Mouse (Mus musculus): ENCODE results near the gene Sirt1. TPM values are rescaled to one million over a fixed set of nuclear protein-coding genes. Genes with fewer than 3 reads are reported as not detected.
A peak's percentile ranks its signal among the peaks of the same experiment; 100 is the strongest.
"Not testable (repeated sequence)": the region's sequence is repeated elsewhere in the genome, so short reads cannot be mapped to it uniquely, and the experiment has no call there.

Sirt1 gene
- 10 to 100 TPM; 12.9 to 13.9 TPM for total RNA-seq (2021)
- long read RNA-seq, experiment 1, partial matches to known transcripts, result 1 of 6 reads
- long read RNA-seq, experiment 1, other reads (novel, unspliced or antisense), result 0 of 6 reads
- long read RNA-seq, experiment 2, partial matches to known transcripts, result 0 of 3 reads
- long read RNA-seq, experiment 2, other reads (novel, unspliced or antisense), result 1 of 3 reads

GRCm38 (mm10) chr10:63381498-63382280 is at the start of gene Sirt1:
Gene Sirt1 (minus strand): TSS chr10:63381704.
- peak in 1 of 2 experiments; percentile 5 for DNase-seq
- intact Hi-C loops (cut with DNase I), result no loop called here

DNA sequence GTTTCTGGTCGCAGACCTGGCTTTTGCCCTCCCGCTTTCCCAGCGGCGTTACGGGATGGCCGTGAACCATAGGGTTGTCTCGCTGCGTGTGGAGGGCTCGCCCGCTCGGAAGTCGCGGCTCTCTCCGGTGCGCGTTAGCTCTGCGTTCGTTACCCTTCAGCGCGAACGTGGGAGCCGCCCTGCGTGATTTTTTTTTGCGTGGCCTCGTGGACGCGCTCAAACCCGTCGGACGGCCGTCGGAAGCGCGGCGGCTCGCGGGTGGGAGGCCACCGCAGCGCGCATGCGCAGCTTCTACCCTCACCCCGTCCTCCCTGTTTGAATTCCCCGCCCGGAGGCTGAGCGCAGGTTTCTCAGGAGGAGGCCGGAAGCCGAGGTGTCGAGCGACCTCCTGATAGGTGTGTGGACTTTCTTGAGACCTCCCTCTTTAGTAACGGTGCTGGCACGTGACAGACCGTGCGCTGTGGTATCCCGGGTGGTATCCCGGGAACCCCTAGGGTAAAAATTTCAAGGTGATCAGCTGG is 48.3 kb upstream of the Sirt1 start, which contains the start of gene Ctnna3:
Ctnna3 (plus strand) TSS at position 314 of the 521 bp plus-strand sequence.
- intact Hi-C loops (cut with DNase I), result loop anchor here (2.0 kb wide), 1 partner anchor 47 kb away; no protein-coding TSS in a partner anchor
- DNase-seq, result peak; percentile 85 to 89

- intact Hi-C loops (cut with DNase I), result loop anchor here (2.0 kb wide), 1 partner anchor 47 kb away; no protein-coding TSS in a partner anchor
- peak; percentile 99 to 100 for DNase-seq
Observed at GRCm38 (mm10) chr10:63429380-63429779, 47.9 kb upstream of the Sirt1 start.

- peak in 1 of 2 experiments; percentile 10 for DNase-seq
- intact Hi-C loops (cut with DNase I), result loop anchor here (2.0 kb wide), 1 partner anchor 48 kb away; no protein-coding TSS in a partner anchor
Observed at GRCm38 (mm10) chr10:63429023-63429340, 47.5 kb upstream of the Sirt1 start.

- intact Hi-C loops (cut with DNase I), result loop anchor here (2.0 kb wide), 1 partner anchor 48 kb away; no protein-coding TSS in a partner anchor
- DNase-seq, result peak; percentile 16 to 34
Observed at GRCm38 (mm10) chr10:63428243-63429022, 46.9 kb upstream of the Sirt1 start.

DNA sequence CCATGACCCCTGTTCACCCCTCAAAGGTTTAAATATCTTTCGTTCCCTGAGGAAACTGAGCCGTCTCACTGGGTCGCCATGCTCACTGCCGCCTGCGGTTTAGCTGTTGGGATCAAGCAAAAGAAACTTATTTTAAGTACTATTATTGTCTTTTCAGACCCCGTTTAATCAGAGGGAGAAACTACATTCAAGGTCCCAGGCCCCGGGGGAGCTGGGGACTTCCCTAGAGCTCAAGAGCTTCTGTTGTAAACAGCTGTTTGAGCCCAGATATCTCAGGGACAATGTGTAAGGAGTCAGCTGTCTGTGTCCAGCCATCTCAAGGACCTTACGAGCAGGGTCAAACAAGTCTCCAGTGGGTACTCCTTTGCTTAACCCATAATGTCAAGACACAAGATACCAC is 45.6 kb upstream of the Sirt1 start:
- DNase-seq, result no peak
- intact Hi-C loops (cut with DNase I), result no loop called here

DNA sequence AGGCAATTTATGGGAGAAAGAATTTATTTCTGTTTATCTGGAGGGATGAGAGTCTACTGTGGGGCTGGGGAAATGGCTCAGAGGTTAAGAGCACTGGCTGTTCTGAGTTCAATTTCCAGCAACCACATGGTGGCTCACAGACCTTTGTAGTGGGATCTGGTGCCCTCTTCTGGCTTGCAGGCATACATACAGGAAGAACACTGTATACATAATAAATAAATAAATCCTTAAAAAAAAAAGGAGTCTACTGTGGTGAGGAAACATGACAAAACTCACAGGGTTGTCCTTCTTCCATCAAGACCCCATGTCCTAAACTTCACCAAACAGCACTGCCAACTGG is 42.9 kb upstream of the Sirt1 start:
- DNase-seq, result peak; percentile 35 to 50
- intact Hi-C loops (cut with DNase I), result loop anchor here (5.0 kb wide), 2 partner anchors 33 to 143 kb away; no protein-coding TSS in a partner anchor

DNA sequence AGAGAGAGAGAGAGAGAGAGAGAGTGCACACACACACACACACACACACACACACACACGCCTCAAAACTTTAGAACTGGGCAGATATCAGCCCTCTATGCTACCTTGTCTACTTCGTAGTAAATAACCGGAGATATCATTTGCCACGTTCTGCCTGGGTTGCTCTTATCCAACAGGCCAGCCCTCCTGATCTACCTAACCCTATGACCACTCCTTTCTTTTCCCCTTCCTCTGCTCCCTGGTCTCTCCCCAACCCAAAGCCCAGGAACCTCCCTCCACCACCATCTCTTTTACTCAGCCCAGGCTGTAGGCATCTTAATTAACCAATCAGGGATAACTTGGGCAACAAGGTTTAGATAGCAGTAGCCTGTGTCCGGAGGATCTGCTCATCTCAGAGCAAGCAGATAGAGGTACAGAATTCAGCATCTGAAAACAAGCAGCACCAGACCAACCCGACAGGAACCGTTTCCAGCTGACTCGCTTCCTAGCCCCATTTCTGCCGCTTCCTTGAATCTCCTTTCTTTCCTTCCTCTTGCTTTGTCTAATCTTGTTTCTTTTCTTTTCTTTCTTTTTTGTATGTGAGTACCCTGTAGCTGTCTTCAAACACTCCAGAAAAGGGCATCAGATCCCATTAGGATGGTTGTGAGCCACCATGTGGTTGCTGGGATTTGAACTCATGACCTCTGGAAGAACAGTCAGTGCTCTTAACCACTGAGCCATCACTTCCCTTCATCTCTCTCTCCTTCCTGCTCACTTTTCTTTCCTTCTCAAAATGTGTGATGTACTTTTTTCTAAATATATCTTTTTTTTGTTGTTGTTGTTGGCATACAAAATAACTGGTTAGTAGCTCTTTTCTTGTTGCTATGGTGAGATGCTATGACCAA is 42.3 kb upstream of the Sirt1 start:
- intact Hi-C loops (cut with DNase I), result loop anchor here (5.0 kb wide), 2 partner anchors 33 to 143 kb away; no protein-coding TSS in a partner anchor

GRCm38 (mm10) chr10:63422736-63422992 is 41.2 kb upstream of the Sirt1 start:
- DNase-seq, result peak in 1 of 2 experiments; percentile 25
- intact Hi-C loops (cut with DNase I), result loop anchor here (5.0 kb wide), 2 partner anchors 35 to 145 kb away; no protein-coding TSS in a partner anchor

More for the DNA sequence above, 42.3 kb upstream of the Sirt1 start:
- DNase-seq, result no peak

DNA sequence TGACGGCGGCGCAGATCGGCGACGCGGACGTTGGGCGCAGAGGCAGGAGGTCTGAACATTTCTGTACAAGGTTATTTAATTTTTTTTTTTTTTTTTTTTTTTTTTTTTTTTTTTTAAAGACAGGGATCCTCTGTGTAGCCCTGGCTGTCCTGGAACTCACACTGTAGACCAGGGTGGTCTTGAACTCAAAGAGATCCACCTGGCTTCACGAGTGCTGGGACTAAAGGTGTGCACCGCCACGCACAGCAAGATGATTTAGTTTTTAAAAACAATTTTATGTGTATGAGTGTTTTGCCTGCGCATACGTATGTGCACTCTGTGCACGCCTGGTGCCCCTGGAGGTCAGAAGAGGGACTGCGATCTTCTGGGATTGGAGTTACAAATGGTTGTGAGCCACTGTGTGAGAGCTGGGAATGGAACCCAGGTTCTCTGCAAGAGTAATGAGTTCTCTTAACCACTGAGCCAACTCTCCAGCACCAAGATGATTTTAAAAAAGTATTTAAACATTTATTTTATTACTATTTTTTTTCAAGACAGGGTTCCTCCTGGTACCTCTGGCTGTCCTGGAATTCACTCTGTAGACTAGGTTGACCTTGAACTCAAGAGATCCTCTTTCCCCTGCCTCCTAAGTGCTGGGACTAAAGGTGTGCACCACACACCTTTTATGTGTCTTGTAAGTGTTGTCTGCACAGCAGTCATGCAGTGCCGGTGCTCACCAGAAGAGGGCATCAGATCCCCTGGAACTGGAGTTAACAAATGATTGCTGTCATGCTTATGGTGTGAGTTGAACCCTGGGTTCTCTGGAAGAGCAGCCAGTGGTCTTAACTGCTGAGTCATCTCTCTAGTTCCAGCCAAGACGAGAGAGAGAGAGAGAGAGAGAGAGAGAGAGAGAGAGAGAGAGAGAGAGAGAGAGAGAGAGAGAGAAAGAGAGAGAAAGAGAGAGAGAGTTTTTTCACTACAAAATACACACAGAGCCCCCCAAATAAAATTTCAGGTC is 40.5 kb upstream of the Sirt1 start, which contains the start of gene Gm7075:
Gm7075 (minus strand) TSS at position 51 of the 997 bp plus-strand sequence.
- peak; percentile 31 to 64 for DNase-seq

GRCm38 (mm10) chr10:63417061-63417460 is 35.6 kb upstream of the Sirt1 start:
- DNase-seq, result no peak
- intact Hi-C loops (cut with DNase I), result no loop called here

More for the DNA sequence above, 40.5 kb upstream of the Sirt1 start, which contains the start of gene Gm7075:
- intact Hi-C loops (cut with DNase I), result loop anchor here (5.0 kb wide), 2 partner anchors 35 to 145 kb away; no protein-coding TSS in a partner anchor

DNA sequence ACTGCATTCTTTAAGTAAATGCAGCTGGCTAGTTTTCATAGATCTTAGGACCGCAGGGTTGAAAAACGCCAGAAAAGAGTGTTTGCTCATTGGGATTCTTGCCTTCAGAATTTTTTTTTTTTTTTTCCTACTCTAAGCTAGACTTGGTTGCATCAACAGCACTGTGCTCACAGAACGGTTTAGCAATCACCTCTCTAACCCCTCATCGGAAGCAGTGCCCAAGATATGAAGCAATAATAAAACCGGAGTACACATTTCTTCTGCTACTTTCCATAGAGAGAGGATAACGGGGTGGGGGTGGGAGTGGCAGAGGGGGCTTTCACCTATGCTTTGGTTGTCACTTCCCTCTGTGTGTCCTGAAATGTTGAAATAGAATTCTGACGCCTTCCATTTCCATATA is 34.3 kb upstream of the Sirt1 start:
- intact Hi-C loops (cut with DNase I), result no loop called here
- no peak for DNase-seq

DNA sequence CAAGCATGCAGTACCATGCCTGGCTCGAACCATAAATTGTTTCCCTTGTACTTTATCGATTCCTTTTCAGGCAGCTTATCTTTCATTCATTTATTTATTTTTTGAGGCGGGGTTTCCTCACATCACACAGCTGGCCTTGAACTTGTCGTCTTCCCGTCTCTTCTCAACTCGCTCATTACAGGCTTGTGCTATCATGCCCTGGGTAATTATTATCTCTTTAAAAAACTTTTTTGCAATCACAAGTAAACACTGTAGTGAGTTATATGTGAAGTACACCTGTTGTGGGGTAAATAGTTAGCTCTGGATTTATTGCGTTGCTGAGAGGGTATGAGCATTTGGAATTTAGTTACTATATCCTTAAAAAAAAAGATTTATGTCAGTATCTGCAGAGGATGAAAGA is 33.8 kb upstream of the Sirt1 start:
- no peak for DNase-seq
- intact Hi-C loops (cut with DNase I), result no loop called here

DNA sequence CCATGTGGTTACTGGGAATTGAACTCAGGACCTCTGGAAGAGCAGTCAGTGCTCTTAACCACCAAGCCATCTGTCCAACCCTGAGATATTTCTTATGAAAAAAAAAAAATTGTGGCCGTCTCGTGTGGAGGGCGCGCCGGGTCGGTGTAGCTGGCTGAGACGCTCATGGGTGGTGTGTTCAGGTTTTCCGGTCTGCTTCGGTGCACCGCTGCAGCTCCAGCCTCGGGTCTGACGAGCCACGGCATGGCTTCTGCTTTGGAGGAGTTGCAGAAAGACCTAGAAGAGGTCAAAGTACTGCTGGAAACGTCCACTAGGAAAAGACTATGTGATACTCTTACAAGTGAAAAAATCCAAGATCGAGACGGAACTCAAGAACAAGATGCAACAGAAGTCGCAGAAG is 31.3 kb upstream of the Sirt1 start:
- intact Hi-C loops (cut with DNase I), result no loop called here
- DNase-seq, result no peak

DNA sequence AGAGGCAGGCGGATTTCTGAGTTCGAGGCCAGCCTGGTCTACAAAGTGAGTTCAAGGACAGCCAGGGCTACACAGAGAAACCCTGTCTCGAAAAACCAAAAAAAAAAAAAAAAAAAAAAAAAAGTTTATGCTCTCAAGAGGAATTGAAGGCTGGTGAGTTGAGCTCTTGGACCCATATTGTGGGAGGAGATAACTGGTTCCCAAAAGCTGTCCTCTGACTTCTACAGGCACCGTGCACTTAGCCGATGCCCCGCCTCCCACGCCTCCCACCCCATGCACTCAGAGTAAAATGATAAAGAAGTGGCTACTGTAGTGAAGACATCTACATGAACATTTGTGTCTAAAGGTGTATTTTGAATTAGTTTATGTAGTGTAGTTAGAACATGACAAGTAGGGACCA is 30.2 kb upstream of the Sirt1 start:
- DNase-seq; intact Hi-C loops (cut with DNase I): not testable (repeated sequence)

DNA sequence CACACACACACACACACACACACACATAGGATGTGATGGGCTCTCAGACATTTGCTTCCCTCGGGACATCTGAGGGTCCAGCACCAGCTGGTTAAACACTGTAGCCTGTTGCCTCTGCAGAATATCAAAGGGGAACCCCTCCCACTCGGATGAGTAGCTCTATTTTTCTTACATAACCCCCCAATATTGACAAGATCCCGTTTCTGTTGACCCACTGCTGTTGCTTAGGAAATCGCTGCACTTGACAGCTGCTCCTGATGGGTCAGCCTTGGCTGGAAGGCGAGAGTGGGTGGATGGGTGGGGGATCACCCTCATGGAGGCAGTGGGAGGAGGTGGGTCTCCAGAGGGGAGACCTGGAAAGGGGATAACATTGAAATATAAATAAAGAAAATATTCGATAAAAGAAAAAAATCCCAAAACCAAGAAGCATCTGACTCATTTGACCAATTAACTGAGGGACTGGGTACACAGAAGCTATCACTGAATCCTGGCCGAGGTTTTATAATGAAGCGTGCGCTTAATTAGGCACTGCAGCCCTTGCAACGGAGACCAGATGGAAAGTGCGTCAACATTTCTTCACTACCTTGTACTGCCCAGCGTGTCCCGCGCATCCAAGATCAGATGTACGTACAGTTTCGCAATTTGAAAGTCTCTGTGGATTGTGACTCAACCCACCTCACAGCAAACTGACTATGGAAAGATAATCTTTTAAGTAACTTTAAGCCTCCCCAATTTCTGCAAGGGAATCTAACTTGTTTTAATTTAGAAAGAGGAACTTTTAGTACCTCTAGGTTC is 28.9 kb upstream of the Sirt1 start:
- intact Hi-C loops (cut with DNase I), result no loop called here
- no peak for DNase-seq

- intact Hi-C loops (cut with DNase I), result no loop called here
Observed at GRCm38 (mm10) chr10:63403636-63404035, 22.1 kb upstream of the Sirt1 start.

More at GRCm38 (mm10) chr10:63403636-63404035, 22.1 kb upstream of the Sirt1 start:
- no peak for DNase-seq
